Mouse (Mus musculus) stomach, postnatal 0 days (tissue): ENCODE results near the gene Rxylt1.

Source experiments
- CTCF ChIP-seq: IDR thresholded peaks from 2 replicates; pipeline ENCODE4 v1.5.1; 2016; ENCODE audit warnings: antibody characterized with exemption, low read depth, mild to moderate bottlenecking, moderate library complexity
- EP300 ChIP-seq: optimal IDR thresholded peaks from 2 replicates; pipeline ENCODE3; 2016; ENCODE audit warnings: antibody characterized with exemption

GRCm38 (mm10) chr10:122096980-122097844 lies at the start of gene Rxylt1:
- TF ChIP-seq CTCF (peak; percentile 2; the same call in 1 of the 2 replicates), EP300 (no peak)
